Mouse (Mus musculus) bone marrow, adult 2 months (tissue): Measurements from ENCODE around the gene Zbtb21. TPM values are rescaled to one million over a fixed set of nuclear protein-coding genes. Genes with fewer than 3 reads are reported as not detected.

Source experiments
- H3K27ac ChIP-seq: fragments of 200-500 bp; 2 replicates; pipeline ENCODE4 v1.5.1; 2012; ENCODE audit warnings: low read depth, mild to moderate bottlenecking, control low read depth, inconsistent platforms, low read length; ENCODE audit not compliant: control insufficient read depth, poor library complexity, insufficient read depth
- H3K4me1 ChIP-seq: fragments of 200-500 bp; 2 replicates; pipeline ENCODE4 v1.6.1; 2011; ENCODE audit warnings: low read length; ENCODE audit not compliant: control insufficient read depth, insufficient read depth
- H3K4me3 ChIP-seq: fragments of 200-500 bp; replicated peaks from 2 replicates; pipeline ENCODE3; 2011; ENCODE audit warnings: mild to moderate bottlenecking, low read depth, low read length, control low read depth; ENCODE audit not compliant: control insufficient read depth
- CTCF ChIP-seq: fragments of 200-500 bp; IDR thresholded peaks from 2 replicates; pipeline ENCODE4 v1.5.1; 2011; ENCODE audit warnings: low read length, control low read depth; ENCODE audit not compliant: control insufficient read depth, insufficient read depth
- POLR2A ChIP-seq: fragments of 200-500 bp; IDR thresholded peaks from 2 replicates; pipeline ENCODE4 v1.6.1; 2011; ENCODE audit warnings: low read depth, mild to moderate bottlenecking, control low read depth, low read length, borderline replicate concordance; ENCODE audit not compliant: control insufficient read depth
- WGBS: fragments of 180-500 bp; shearing (Covaris S2); methylation state at CpG from one replicate; pipeline ENCODE4 v1.1.7; 2018; 5-methylcytosine and 5-hydroxymethylcytosine counted together
- polyA plus RNA-seq: library from polyadenylated mRNA; stranded (reverse); fragments of >200 nt; gene quantifications from 2 replicates; pipeline ENCODE4 v1.2.4, GENCODE M21; 2011; ENCODE audit warnings: low replicate concordance; ENCODE audit not compliant: missing spikeins, insufficient read depth, insufficient read length

Zbtb21 gene
- polyA plus RNA-seq, 1 experiment = 13.8 TPM

DNA sequence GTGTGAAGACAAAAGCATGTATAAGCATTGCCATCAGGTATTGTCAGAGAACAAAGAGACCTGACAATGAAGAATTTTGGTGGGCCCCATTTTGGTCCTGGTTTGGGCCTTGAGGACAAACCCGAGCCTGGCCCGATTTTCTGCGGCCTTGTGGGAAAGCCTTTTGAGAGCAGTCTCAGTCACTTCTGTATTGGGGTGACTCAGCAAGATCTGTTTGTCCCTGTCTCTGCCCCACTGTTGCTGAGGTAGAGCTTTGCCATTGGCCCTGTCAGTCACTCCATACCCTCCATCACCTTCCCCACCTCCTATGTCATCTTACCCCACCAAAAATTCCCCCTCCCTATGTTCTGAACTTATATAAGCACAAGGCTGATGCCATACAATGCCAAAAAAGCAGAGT, 15.3 kb upstream of the Zbtb21 start:
- Histone ChIP-seq H3K27ac (no peak overlapping the region), H3K4me1 (no peaks in the 10 kb centered on the region), H3K4me3 (no peak overlapping the region)
- 63% methylated on average over 3 of the region's 3 CpGs for WGBS
- TF ChIP-seq POLR2A = no peak
- no peak for TF ChIP-seq CTCF

DNA sequence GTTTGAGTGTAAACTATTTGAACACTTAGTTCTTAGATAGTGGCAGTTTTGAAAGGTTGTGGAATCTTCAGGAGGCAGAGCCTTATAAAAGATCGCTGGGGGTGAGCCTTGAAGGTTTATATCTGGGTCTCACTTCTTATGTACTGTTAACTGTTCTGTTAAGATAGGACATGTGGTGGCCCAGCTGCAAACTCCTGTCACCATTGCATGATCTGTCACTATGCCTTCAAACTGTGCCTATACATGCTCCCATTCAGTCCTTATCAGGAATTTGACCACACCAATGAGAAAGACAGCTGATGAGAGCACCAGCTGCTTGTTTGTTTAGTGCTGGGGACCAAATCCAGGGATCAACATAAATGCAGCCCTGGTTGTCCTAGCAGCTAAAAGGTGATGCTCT, 14.9 kb upstream of the Zbtb21 start:
- TF ChIP-seq CTCF = no peak
- 54% methylated on average over 1 of the region's 1 CpGs for WGBS
- Histone ChIP-seq H3K27ac (no peak overlapping the region), H3K4me1 (no peaks in the 10 kb centered on the region), H3K4me3 (no peak overlapping the region)

DNA sequence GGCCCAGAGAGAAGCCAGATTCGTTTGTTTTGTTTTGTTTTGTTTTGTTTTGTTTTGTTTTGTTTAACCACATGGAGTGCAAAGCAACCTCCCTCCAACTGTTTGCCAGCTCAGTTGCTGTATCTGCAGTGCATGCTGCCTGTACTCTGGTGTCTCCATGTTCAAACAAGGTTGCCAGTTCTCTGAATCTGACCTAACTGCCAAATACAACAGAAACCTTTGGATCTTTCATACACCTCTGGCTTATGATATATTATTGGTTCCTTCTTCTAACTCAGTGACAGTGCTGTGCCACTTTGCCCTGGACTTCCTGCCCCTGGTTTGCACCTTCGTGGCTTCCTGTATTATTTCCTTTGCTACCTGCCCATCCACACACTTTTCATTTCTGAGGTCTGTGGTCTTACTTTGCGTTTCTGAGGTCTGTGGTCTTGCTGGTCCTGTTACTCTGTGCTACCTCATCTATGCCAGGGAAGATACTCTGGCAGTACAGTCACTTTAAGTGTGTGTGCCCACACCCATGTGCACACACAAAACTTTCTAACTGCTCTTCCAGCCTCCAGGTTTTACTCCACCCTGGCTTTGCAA, 1.6 kb upstream of the Zbtb21 start:
- no peak overlapping the region for H3K27ac ChIP-seq
- H3K4me3 ChIP-seq = no peak overlapping the region
- WGBS = 19% methylated on average over 3 of the region's 3 CpGs
- no peak for TF ChIP-seq POLR2A
- TF ChIP-seq CTCF = no peak
- H3K4me1 ChIP-seq = peaks cover 1% of the 10 kb centered on the region; the same call in 1 of the 2 replicates

DNA sequence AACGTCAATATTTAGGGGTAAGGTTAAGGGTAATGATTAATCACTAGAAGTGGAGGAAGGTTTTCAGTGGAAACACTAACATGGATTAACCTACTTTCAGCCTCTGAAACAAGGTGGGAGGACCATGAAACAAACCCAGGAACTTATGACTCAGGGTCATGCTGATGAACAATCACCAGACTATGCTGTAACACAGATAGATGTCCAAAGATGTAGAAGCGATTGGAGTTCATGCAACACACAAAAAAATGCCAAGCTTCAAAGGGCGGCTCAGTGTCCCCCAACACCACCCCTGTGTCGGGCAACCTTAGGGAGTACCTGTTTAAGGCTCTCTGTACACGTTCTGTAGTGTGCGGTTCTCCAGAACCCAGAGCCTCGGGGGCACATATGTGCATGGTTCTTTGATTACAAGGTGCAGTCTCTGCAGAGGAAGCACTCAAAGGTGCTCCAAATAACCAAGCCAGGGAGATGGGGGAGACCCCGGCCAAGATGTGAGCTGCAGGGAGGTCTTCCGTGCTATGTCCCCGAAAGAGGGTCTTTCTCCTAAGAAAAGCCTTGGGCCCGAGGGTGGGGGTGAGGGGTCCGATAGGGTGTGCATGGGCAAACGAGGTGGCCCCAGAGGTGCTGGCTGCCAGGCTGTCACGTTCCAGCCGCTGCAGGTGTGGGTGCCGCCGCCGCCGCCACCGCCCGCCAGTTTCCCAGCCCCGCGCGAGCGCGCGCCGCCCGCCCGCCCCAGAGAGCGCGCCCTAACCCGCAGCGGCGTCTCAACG, 856 bp downstream of the Zbtb21 start:
- peak overlapping the region; percentile 94 for H3K27ac ChIP-seq
- peaks cover 1% of the 10 kb centered on the region; the same call in 1 of the 2 replicates for H3K4me1 ChIP-seq
- no peak for TF ChIP-seq POLR2A
- TF ChIP-seq CTCF = no peak
- 5% methylated on average over 36 of the region's 36 CpGs for WGBS
- H3K4me3 ChIP-seq = peak overlapping the region; percentile 83

DNA sequence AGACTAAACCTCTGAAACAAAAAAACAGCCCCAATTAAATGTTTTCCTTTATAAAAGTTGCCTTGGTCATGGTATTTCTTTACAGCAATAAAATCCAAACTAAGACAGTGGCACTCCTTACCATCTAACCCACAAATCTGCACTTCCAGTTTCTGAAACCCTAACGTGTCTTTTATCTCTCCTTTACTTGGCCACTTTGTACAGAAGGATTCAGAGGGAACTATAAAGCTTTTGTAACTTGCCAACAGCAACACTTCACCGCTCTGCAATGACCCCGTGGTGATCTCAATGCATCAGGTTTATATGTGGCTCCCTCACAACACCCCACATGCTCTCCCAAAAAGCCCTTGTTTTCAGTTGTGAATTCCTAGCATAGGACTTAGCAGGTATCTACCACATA, 2.1 kb downstream of the Zbtb21 start:
- Histone ChIP-seq H3K4me1 (peaks cover 1% of the 10 kb centered on the region; the same call in 1 of the 2 replicates), H3K27ac (no peak overlapping the region), H3K4me3 (no peak overlapping the region)
- 65% methylated on average over 3 of the region's 3 CpGs for WGBS
- TF ChIP-seq POLR2A (no peak), CTCF (no peak)

DNA sequence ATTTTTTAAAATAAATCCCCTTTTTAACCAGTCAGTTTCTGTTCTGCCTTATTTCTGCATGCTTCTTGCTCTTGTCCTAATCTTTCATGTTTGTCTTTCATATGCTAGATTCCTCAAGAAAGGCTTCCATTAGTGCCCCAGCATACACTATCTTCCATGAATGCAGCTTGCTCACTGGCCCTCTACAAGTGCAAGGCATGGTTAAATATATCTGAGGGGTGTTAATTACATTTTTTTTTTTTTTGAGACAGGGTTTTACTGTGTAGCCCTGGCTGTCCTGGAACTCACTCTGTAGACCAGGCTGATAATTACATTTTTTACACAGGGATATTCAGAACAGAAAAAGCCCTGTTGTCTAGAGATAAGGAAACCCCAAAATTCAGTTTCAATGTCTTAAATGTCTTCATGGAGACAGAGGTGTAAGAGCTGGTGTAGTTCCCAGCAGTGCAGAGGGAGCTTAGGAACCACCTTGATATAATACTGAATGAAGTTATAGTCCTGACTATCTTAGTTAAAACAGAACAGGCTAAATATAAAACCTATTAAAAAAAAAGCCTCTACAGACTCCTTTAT, 3.9 kb downstream of the Zbtb21 start:
- no peaks in the 10 kb centered on the region for H3K4me1 ChIP-seq
- no peak overlapping the region for H3K27ac ChIP-seq
- no peak overlapping the region for H3K4me3 ChIP-seq
- TF ChIP-seq POLR2A (no peak), CTCF (no peak)

DNA sequence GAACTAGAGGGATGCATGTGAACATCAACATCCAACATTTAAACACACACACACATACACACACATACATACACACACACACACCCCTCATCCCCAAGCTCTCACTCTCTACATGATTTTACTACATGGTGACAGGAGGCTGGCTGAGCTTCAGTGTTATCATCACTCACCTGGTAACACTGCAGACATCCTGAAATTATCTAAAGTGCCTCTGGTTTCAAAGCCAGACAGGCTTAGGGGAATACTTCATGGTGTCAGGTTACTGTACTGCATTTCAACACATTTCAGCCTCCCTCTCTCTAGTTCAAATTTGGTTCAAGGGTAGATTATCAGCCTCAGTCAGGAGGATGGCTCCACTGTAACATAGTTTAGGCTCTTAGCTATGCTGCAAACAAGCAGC, 4.8 kb downstream of the Zbtb21 start:
- Histone ChIP-seq H3K4me3 (no peak overlapping the region), H3K4me1 (peaks cover 2% of the 10 kb centered on the region; the same call in 1 of the 2 replicates), H3K27ac (no peak overlapping the region)
- TF ChIP-seq CTCF (no peak), POLR2A (no peak)

DNA sequence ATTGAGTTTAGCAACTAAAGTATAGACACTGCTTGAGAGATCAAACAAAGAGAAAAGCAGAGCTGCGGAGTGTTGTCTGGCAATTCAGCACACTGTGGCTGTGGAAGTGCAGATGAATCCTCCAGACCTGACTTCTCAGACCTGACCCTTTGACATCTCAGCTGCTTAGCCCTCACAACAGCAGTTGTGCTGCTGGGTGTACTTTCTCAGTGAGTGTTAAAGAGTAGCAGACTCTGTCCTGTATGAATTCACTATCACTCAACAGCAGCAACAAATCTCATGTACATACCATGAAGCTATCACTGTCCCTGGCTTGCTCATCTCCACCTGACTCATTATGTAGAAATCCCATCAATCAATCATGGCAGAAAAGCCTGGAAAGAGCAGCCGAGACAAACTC, 6.4 kb downstream of the Zbtb21 start:
- 87% methylated on average over 2 of the region's 2 CpGs for WGBS
- Histone ChIP-seq H3K27ac (no peak overlapping the region), H3K4me3 (no peak overlapping the region), H3K4me1 (peaks cover 4% of the 10 kb centered on the region; the same call in 1 of the 2 replicates)
- no peak for TF ChIP-seq CTCF
- no peak for TF ChIP-seq POLR2A

DNA sequence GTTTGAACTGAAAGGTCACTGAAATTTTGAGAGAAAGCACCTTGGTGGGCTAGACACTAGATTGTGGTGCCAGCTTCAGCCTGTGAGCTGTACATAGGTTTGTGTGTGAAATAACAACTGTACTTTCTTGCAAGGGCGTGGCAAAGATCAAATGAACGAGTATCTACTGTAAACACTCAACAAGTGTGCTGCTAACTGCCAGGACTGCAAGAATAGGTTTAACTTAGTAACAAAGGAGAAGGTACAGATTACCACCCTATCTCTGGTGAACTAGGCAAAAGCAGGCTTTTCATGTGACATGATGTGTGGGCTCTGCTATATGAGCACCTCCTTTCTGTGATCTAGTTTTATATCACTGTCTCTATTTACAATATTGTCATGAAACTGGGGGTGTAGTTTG, 9.1 kb downstream of the Zbtb21 start:
- Histone ChIP-seq H3K4me3 (no peak overlapping the region), H3K27ac (no peak overlapping the region), H3K4me1 (peaks cover 4% of the 10 kb centered on the region; the same call in 1 of the 2 replicates)
- TF ChIP-seq POLR2A (no peak), CTCF (no peak)
- WGBS = 70% methylated on average over 2 of the region's 2 CpGs
